7 mouse cellular contexts compared by ENCODE assay signal in the genomic region with DNA sequence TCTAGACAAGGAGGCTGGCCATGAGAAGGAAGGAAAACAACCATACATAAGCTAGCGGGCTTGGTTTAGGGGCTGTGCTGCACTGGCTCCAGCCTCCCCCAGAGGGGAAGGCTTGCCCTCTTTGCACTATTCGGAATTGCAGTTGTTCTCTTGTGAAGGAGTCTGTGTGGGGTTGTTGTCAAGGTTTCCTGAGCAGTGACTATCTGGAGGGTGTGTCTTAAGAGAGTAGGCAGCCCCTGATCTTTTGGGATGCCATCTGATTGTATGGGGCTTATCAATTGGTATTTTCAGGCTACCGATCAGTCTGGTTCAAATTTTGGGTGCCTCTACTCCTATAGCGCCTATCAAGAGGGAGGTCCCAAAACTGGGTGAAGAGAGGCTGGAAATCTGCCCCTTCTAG. TPM values are rescaled to one million over a fixed set of nuclear protein-coding genes. Genes with fewer than 3 reads are reported as not detected.
DNase-seq lines count a peak whose midpoint lies in the region; ATAC-seq and TF ChIP-seq lines count a peak whose summit lies in the region.

No protein-coding gene starts in this region.

- peak overlapping the region; percentile 69; the same call in 1 of the 2 replicates for H3K27ac ChIP-seq in left cerebral cortex, adult 2 months
- H3K27ac ChIP-seq in embryonic facial prominence, embryonic 15.5 days (replicated peaks) = peak overlapping the region; percentile 92
- peak overlapping the region; percentile 84 for H3K27ac ChIP-seq in hindbrain, embryonic 15.5 days (replicated peaks)
- H3K27ac ChIP-seq in neural tube, embryonic 12.5 days = no peak overlapping the region
- no peak overlapping the region for H3K27ac ChIP-seq in cerebellum, adult 2 months (ENCODE audit: insufficient read depth, low read length)

- WGBS in embryonic facial prominence, embryonic 15.5 days = 31% methylated on average over 4 of the region's 4 CpGs
- 23% methylated on average over 4 of the region's 4 CpGs for WGBS in hindbrain, embryonic 15.5 days
- 12% methylated on average over 4 of the region's 4 CpGs for WGBS in neural tube, embryonic 12.5 days
- 59% methylated on average over 4 of the region's 4 CpGs for WGBS in cerebellum, adult 2 months

- DNase-seq in left cerebral cortex, adult 2 months (ENCODE audit: extremely low spot score in 1 of 2, low spot score in 2 of 2) = no peak
- DNase-seq in left cerebral cortex, postnatal 10 days (ENCODE audit: extremely low spot score in 1 of 2, low spot score in 2 of 2) = no peak
- no peak for DNase-seq in layer of hippocampus, postnatal 25 days (ENCODE audit: extremely low spot score in 1 of 2, low spot score in 1 of 2)
- DNase-seq in cerebellum, adult 2 months = no peak

- no peak for TF ChIP-seq POLR2A in cerebellum, adult 2 months (IDR thresholded peaks at IDR 0.05; ENCODE audit: borderline replicate concordance, insufficient read depth, low read length)

- H3K9me3 ChIP-seq in embryonic facial prominence, embryonic 15.5 days (replicated peaks) = no peaks in the 10 kb centered on the region
- no peaks in the 10 kb centered on the region for H3K9me3 ChIP-seq in hindbrain, embryonic 15.5 days
- no peaks in the 10 kb centered on the region for H3K9me3 ChIP-seq in neural tube, embryonic 12.5 days

- intact Hi-C loops in left cerebral cortex, adult 2 months (cut with DNase I) = no loop called here
- intact Hi-C loops in left cerebral cortex, postnatal 10 days (cut with DNase I) = no loop called here

- ATAC-seq in embryonic facial prominence, embryonic 15.5 days (ENCODE audit: insufficient number of reproducible peaks, low FRiP score, low TSS enrichment, low read depth) = no peak
- ATAC-seq in hindbrain, embryonic 15.5 days (ENCODE audit: low FRiP score, low read depth) = no peak
- ATAC-seq in neural tube, embryonic 12.5 days (ENCODE audit: low FRiP score, low read depth) = no peak

- H3K9ac ChIP-seq in embryonic facial prominence, embryonic 15.5 days = no peak overlapping the region; the same call in 1 of the 2 replicates
- H3K9ac ChIP-seq in hindbrain, embryonic 15.5 days = peak overlapping the region; percentile 14
- no peak overlapping the region for H3K9ac ChIP-seq in neural tube, embryonic 12.5 days

- no peak for TF ChIP-seq CTCF in left cerebral cortex, adult 2 months (IDR thresholded peaks at IDR 0.05)
- no peak for TF ChIP-seq CTCF in cerebellum, adult 2 months (IDR thresholded peaks at IDR 0.05; ENCODE audit: borderline replicate concordance, insufficient read depth, low read depth, low read length)

- H3K36me3 ChIP-seq in embryonic facial prominence, embryonic 15.5 days = no peaks in the 10 kb centered on the region
- no peaks in the 10 kb centered on the region for H3K36me3 ChIP-seq in hindbrain, embryonic 15.5 days
- no peaks in the 10 kb centered on the region for H3K36me3 ChIP-seq in neural tube, embryonic 12.5 days

- no peaks in the 10 kb centered on the region for H3K27me3 ChIP-seq in embryonic facial prominence, embryonic 15.5 days
- H3K27me3 ChIP-seq in hindbrain, embryonic 15.5 days = no peaks in the 10 kb centered on the region
- H3K27me3 ChIP-seq in neural tube, embryonic 12.5 days (replicated peaks) = peaks cover 31% of the 10 kb centered on the region
- H3K27me3 ChIP-seq in cerebellum, adult 2 months (ENCODE audit: control insufficient read depth, insufficient read depth, low read length) = no peaks in the 10 kb centered on the region

- peaks cover 98% of the 10 kb centered on the region for H3K4me1 ChIP-seq in embryonic facial prominence, embryonic 15.5 days
- peaks cover 99% of the 10 kb centered on the region for H3K4me1 ChIP-seq in hindbrain, embryonic 15.5 days (replicated peaks)
- H3K4me1 ChIP-seq in neural tube, embryonic 12.5 days = peaks cover 99% of the 10 kb centered on the region
- peaks cover 63% of the 10 kb centered on the region for H3K4me1 ChIP-seq in cerebellum, adult 2 months (ENCODE audit: control insufficient read depth, insufficient read depth, low read length)

- H3K4me3 ChIP-seq in left cerebral cortex, adult 2 months = no peak overlapping the region; the same call in 1 of the 2 replicates
- H3K4me3 ChIP-seq in embryonic facial prominence, embryonic 15.5 days (replicated peaks) = peak overlapping the region; percentile 17
- H3K4me3 ChIP-seq in hindbrain, embryonic 15.5 days = peak overlapping the region; percentile 22; the same call in 1 of the 2 replicates
- H3K4me3 ChIP-seq in neural tube, embryonic 12.5 days = no peak overlapping the region
- no peak overlapping the region for H3K4me3 ChIP-seq in cerebellum, adult 2 months (replicated peaks; ENCODE audit: insufficient read depth, low read depth, low read length)

- H3K4me2 ChIP-seq in embryonic facial prominence, embryonic 15.5 days (replicated peaks) = peak overlapping the region; percentile 45
- H3K4me2 ChIP-seq in hindbrain, embryonic 15.5 days = peak overlapping the region; percentile 99
- H3K4me2 ChIP-seq in neural tube, embryonic 12.5 days (replicated peaks) = peak overlapping the region; percentile 53

RNA-seq across cellular contexts. Expression of a gene that starts 31.2 kb away (rescaled TPM):
- total RNA-seq in left cerebral cortex, adult 2 months (2021) = 100 to 1,000 TPM; 108 to 132 TPM
- 10 to 100 TPM; 70.0 to 71.1 TPM for total RNA-seq in left cerebral cortex, postnatal 10 days (2021)
- 13.2 and 13.9 TPM in 2 replicates for polyA plus RNA-seq in embryonic facial prominence, embryonic 15.5 days (2015; fragmentation: Nextera tagmentation; extraction: Ambion mirVana)
- polyA plus RNA-seq in hindbrain, embryonic 15.5 days (2015; fragmentation: Nextera tagmentation; extraction: Ambion mirVana) = 11.8 and 13.9 TPM in 2 replicates
- polyA plus RNA-seq in neural tube, embryonic 12.5 days (2016; fragmentation: Nextera tagmentation; extraction: Ambion mirVana) = 10.5 TPM in 2 replicates
- 100 to 1,000 TPM in 1 of 2 experiments, 10 to 100 TPM in 1; 96.9 to 109 TPM for total RNA-seq in layer of hippocampus, postnatal 25 days (2021)
- 30.8 and 34.3 TPM in 2 replicates for polyA plus RNA-seq in cerebellum, adult 2 months (2012; rRNA removed)

Comparison
In these comparisons a context has a peak if more than half of its experiments do, and no peak if none do; other contexts are left out.
1. H3K27ac ChIP-seq: peak in left cerebral cortex, adult 2 months (single experiment), embryonic facial prominence, embryonic 15.5 days (single experiment) and hindbrain, embryonic 15.5 days (single experiment); none in neural tube, embryonic 12.5 days (single experiment) and cerebellum, adult 2 months (single experiment).
2. H3K4me3 ChIP-seq: peak in embryonic facial prominence, embryonic 15.5 days (single experiment) and hindbrain, embryonic 15.5 days (single experiment); none in left cerebral cortex, adult 2 months (single experiment), neural tube, embryonic 12.5 days (single experiment) and cerebellum, adult 2 months (single experiment).
3. H3K4me2 ChIP-seq: peak in every context shown above with its lines; median percentile 99 in hindbrain, embryonic 15.5 days; 53 in neural tube, embryonic 12.5 days; 45 in embryonic facial prominence, embryonic 15.5 days.